Mouse (Mus musculus): Measurements from ENCODE around the gene Il22ra1. TPM values are rescaled to one million over a fixed set of nuclear protein-coding genes. Genes with fewer than 3 reads are reported as not detected.
A peak's percentile ranks its signal among the peaks of the same experiment; 100 is the strongest.

Il22ra1 gene
- polyA plus RNA-seq (2015; fragmentation: Nextera tagmentation; extraction: Ambion mirVana), result 0.13 TPM in 1 of 2 replicates, not detected in the other

- Histone ChIP-seq H3K4me1 (replicated peaks; ENCODE audit: control insufficient read depth, insufficient read depth, low read length) (peaks cover 8% of the 10 kb centered on the region; the same call in 1 of the 2 replicates), H3K9ac (ENCODE audit: low read length) (peak within 1 kb of the TSS; percentile 40; the same call in 1 of the 2 replicates), H3K4me2 (ENCODE audit: low read depth, low read length) (peak within 1 kb of the TSS; percentile 49), H3K4me3 (ENCODE audit: low read length) (peak within 1 kb of the TSS; percentile 26), H3K36me3 (ENCODE audit: control insufficient read depth, insufficient read depth, low read length) (no peaks in the 10 kb centered on the region), H3K9me3 (ENCODE audit: control insufficient read depth, low read length) (peaks cover 2% of the 10 kb centered on the region; the same call in 1 of the 2 replicates), H3K27ac (ENCODE audit: low read length) (no peak within 1 kb of the TSS), H3K27me3 (ENCODE audit: control insufficient read depth, insufficient read depth, low read depth, low read length) (no peaks in the 10 kb centered on the region)
- 13% methylated on average over 13 of the region's 14 CpGs for WGBS
- ATAC-seq (ENCODE audit: low read depth), result peak; percentile 57; the same call in 1 of the 2 replicates
Measured at GRCm38 (mm10) chr4:135727817-135728216, at the start of gene Il22ra1. Il22ra1 (plus strand) TSS chr4:135728172.

- Histone ChIP-seq H3K27me3 (ENCODE audit: control insufficient read depth, insufficient read depth, low read depth, low read length) (no peaks in the 10 kb centered on the region), H3K9me3 (ENCODE audit: control insufficient read depth, low read length) (no peaks in the 10 kb centered on the region), H3K4me3 (ENCODE audit: low read length) (no peak overlapping the region), H3K4me1 (replicated peaks; ENCODE audit: control insufficient read depth, insufficient read depth, low read length) (no peaks in the 10 kb centered on the region), H3K9ac (ENCODE audit: low read length) (no peak overlapping the region), H3K27ac (ENCODE audit: low read length) (no peak overlapping the region), H3K36me3 (ENCODE audit: control insufficient read depth, insufficient read depth, low read length) (no peaks in the 10 kb centered on the region), H3K4me2 (ENCODE audit: low read depth, low read length) (no peak overlapping the region)
- ATAC-seq (ENCODE audit: low read depth), result no peak
- 51% methylated on average over 4 of the region's 4 CpGs for WGBS
Measured at GRCm38 (mm10) chr4:135679316-135679715, 48.7 kb upstream of the Il22ra1 start.

GRCm38 (mm10) chr4:135681789-135682188, 46.2 kb upstream of the Il22ra1 start:
- H3K4me1 ChIP-seq (replicated peaks; ENCODE audit: control insufficient read depth, insufficient read depth, low read length), result no peaks in the 10 kb centered on the region
- H3K9me3 ChIP-seq (ENCODE audit: control insufficient read depth, low read length), result no peaks in the 10 kb centered on the region
- H3K4me2 ChIP-seq (ENCODE audit: low read depth, low read length), result no peak overlapping the region
- no peaks in the 10 kb centered on the region for H3K36me3 ChIP-seq (ENCODE audit: control insufficient read depth, insufficient read depth, low read length)
- no peak for ATAC-seq (ENCODE audit: low read depth)
- H3K4me3 ChIP-seq (ENCODE audit: low read length), result no peak overlapping the region
- H3K27ac ChIP-seq (ENCODE audit: low read length), result no peak overlapping the region
- peaks cover 9% of the 10 kb centered on the region; the same call in 1 of the 2 replicates for H3K27me3 ChIP-seq (ENCODE audit: control insufficient read depth, insufficient read depth, low read depth, low read length)
- 67% methylated on average over 5 of the region's 5 CpGs for WGBS
- H3K9ac ChIP-seq (ENCODE audit: low read length), result no peak overlapping the region

GRCm38 (mm10) chr4:135683553-135683952, 44.4 kb upstream of the Il22ra1 start:
- H3K4me3 ChIP-seq (ENCODE audit: low read length), result no peak overlapping the region
- no peaks in the 10 kb centered on the region for H3K4me1 ChIP-seq (replicated peaks; ENCODE audit: control insufficient read depth, insufficient read depth, low read length)
- ATAC-seq (ENCODE audit: low read depth), result no peak
- WGBS, result 23% methylated on average over 4 of the region's 4 CpGs
- no peak overlapping the region for H3K9ac ChIP-seq (ENCODE audit: low read length)
- H3K4me2 ChIP-seq (ENCODE audit: low read depth, low read length), result no peak overlapping the region
- no peaks in the 10 kb centered on the region for H3K9me3 ChIP-seq (ENCODE audit: control insufficient read depth, low read length)
- peaks cover 16% of the 10 kb centered on the region; the same call in 1 of the 2 replicates for H3K27me3 ChIP-seq (ENCODE audit: control insufficient read depth, insufficient read depth, low read depth, low read length)
- H3K27ac ChIP-seq (ENCODE audit: low read length), result no peak overlapping the region
- no peaks in the 10 kb centered on the region for H3K36me3 ChIP-seq (ENCODE audit: control insufficient read depth, insufficient read depth, low read length)

GRCm38 (mm10) chr4:135684731-135685130, 43.2 kb upstream of the Il22ra1 start:
- no peak overlapping the region for H3K27ac ChIP-seq (ENCODE audit: low read length)
- no peak overlapping the region for H3K4me3 ChIP-seq (ENCODE audit: low read length)
- ATAC-seq (ENCODE audit: low read depth), result no peak
- H3K9me3 ChIP-seq (ENCODE audit: control insufficient read depth, low read length), result no peaks in the 10 kb centered on the region
- no peak overlapping the region for H3K4me2 ChIP-seq (ENCODE audit: low read depth, low read length)
- WGBS, result 26% methylated on average over 3 of the region's 3 CpGs
- H3K4me1 ChIP-seq (replicated peaks; ENCODE audit: control insufficient read depth, insufficient read depth, low read length), result no peaks in the 10 kb centered on the region
- peaks cover 16% of the 10 kb centered on the region; the same call in 1 of the 2 replicates for H3K27me3 ChIP-seq (ENCODE audit: control insufficient read depth, insufficient read depth, low read depth, low read length)
- no peak overlapping the region for H3K9ac ChIP-seq (ENCODE audit: low read length)
- H3K36me3 ChIP-seq (ENCODE audit: control insufficient read depth, insufficient read depth, low read length), result no peaks in the 10 kb centered on the region

- Histone ChIP-seq H3K36me3 (ENCODE audit: control insufficient read depth, insufficient read depth, low read length) (no peaks in the 10 kb centered on the region), H3K27me3 (ENCODE audit: control insufficient read depth, insufficient read depth, low read depth, low read length) (peaks cover 16% of the 10 kb centered on the region; the same call in 1 of the 2 replicates), H3K4me2 (ENCODE audit: low read depth, low read length) (peak within 1 kb of the TSS; percentile 93), H3K27ac (ENCODE audit: low read length) (peak within 1 kb of the TSS; percentile 34), H3K4me3 (ENCODE audit: low read length) (peak within 1 kb of the TSS; percentile 60), H3K4me1 (replicated peaks; ENCODE audit: control insufficient read depth, insufficient read depth, low read length) (no peaks in the 10 kb centered on the region), H3K9me3 (ENCODE audit: control insufficient read depth, low read length) (no peaks in the 10 kb centered on the region), H3K9ac (ENCODE audit: low read length) (peak within 1 kb of the TSS; percentile 75)
- under 1% methylated on average over 39 of the region's 41 CpGs for WGBS
- peak; percentile 70; the same call in 1 of the 2 replicates for ATAC-seq (ENCODE audit: low read depth)
Measured at GRCm38 (mm10) chr4:135685906-135686567, 41.9 kb upstream of the Il22ra1 start, which contains the start of gene Ifnlr1. Ifnlr1 (plus strand) TSS chr4:135686287.

- Histone ChIP-seq H3K27ac (ENCODE audit: low read length) (peak overlapping the region; percentile 34), H3K36me3 (ENCODE audit: control insufficient read depth, insufficient read depth, low read length) (no peaks in the 10 kb centered on the region), H3K4me1 (replicated peaks; ENCODE audit: control insufficient read depth, insufficient read depth, low read length) (no peaks in the 10 kb centered on the region), H3K9ac (ENCODE audit: low read length) (peak overlapping the region; percentile 75), H3K9me3 (ENCODE audit: control insufficient read depth, low read length) (no peaks in the 10 kb centered on the region), H3K4me2 (ENCODE audit: low read depth, low read length) (peak overlapping the region; percentile 93), H3K27me3 (ENCODE audit: control insufficient read depth, insufficient read depth, low read depth, low read length) (peaks cover 16% of the 10 kb centered on the region; the same call in 1 of the 2 replicates), H3K4me3 (ENCODE audit: low read length) (peak overlapping the region; percentile 60)
- no peak; the same call in 1 of the 2 replicates for ATAC-seq (ENCODE audit: low read depth)
- WGBS, result under 1% methylated on average over 21 of the region's 21 CpGs
Measured at GRCm38 (mm10) chr4:135686568-135686953, 41.4 kb upstream of the Il22ra1 start.

- Histone ChIP-seq H3K27ac (ENCODE audit: low read length) (no peak overlapping the region), H3K9me3 (ENCODE audit: control insufficient read depth, low read length) (no peaks in the 10 kb centered on the region), H3K36me3 (ENCODE audit: control insufficient read depth, insufficient read depth, low read length) (no peaks in the 10 kb centered on the region), H3K9ac (ENCODE audit: low read length) (no peak overlapping the region), H3K4me3 (ENCODE audit: low read length) (no peak overlapping the region), H3K4me2 (ENCODE audit: low read depth, low read length) (no peak overlapping the region), H3K4me1 (replicated peaks; ENCODE audit: control insufficient read depth, insufficient read depth, low read length) (no peaks in the 10 kb centered on the region), H3K27me3 (ENCODE audit: control insufficient read depth, insufficient read depth, low read depth, low read length) (peaks cover 15% of the 10 kb centered on the region; the same call in 1 of the 2 replicates)
- WGBS, result 81% methylated on average over 7 of the region's 7 CpGs
- ATAC-seq (ENCODE audit: low read depth), result no peak
Measured at GRCm38 (mm10) chr4:135689797-135690196, 38.2 kb upstream of the Il22ra1 start.

GRCm38 (mm10) chr4:135690241-135690640, 37.7 kb upstream of the Il22ra1 start:
- Histone ChIP-seq H3K36me3 (ENCODE audit: control insufficient read depth, insufficient read depth, low read length) (no peaks in the 10 kb centered on the region), H3K27me3 (ENCODE audit: control insufficient read depth, insufficient read depth, low read depth, low read length) (peaks cover 12% of the 10 kb centered on the region; the same call in 1 of the 2 replicates), H3K4me3 (ENCODE audit: low read length) (no peak overlapping the region), H3K4me2 (ENCODE audit: low read depth, low read length) (no peak overlapping the region), H3K27ac (ENCODE audit: low read length) (no peak overlapping the region), H3K4me1 (replicated peaks; ENCODE audit: control insufficient read depth, insufficient read depth, low read length) (no peaks in the 10 kb centered on the region), H3K9me3 (ENCODE audit: control insufficient read depth, low read length) (no peaks in the 10 kb centered on the region), H3K9ac (ENCODE audit: low read length) (no peak overlapping the region)
- 54% methylated on average over 11 of the region's 11 CpGs for WGBS
- ATAC-seq (ENCODE audit: low read depth), result peak; percentile 52; the same call in 1 of the 2 replicates
